Mouse (Mus musculus) hindbrain, postnatal 0 days (tissue): Measurements from ENCODE around the gene Sema3d. TPM values are rescaled to one million over a fixed set of nuclear protein-coding genes. Genes with fewer than 3 reads are reported as not detected.

ENCODE experiments used
- ATAC-seq: fragments of 200-750 bp; cut with Nextera tagmentation; 2 replicates; pipeline ENCODE4 v1.8.0; 2017; ENCODE audit warnings: mild to moderate bottlenecking, moderate TSS enrichment, moderate library complexity
- DNase-seq: peaks from one replicate; pipeline ENCODE4 v3.0.0-alpha.2; 2015; ENCODE audit warnings: low spot score
- H3K27ac ChIP-seq: fragments of 300-500 bp; sonication (generic); 2 replicates; pipeline ENCODE4 v1.5.1; 2014; ENCODE audit warnings: mild to moderate bottlenecking
- H3K27me3 ChIP-seq: fragments of 300-500 bp; sonication (generic); 2 replicates; pipeline ENCODE4 v1.6.1; 2014; ENCODE audit warnings: low read length, mixed read lengths; ENCODE audit not compliant: insufficient read depth
- H3K36me3 ChIP-seq: fragments of 300-500 bp; sonication (generic); 2 replicates; pipeline ENCODE4 v1.6.1; 2014; ENCODE audit warnings: low read length, mixed read lengths; ENCODE audit not compliant: insufficient read depth
- H3K4me1 ChIP-seq: fragments of 300-500 bp; sonication (generic); 2 replicates; pipeline ENCODE4 v1.6.1; 2014; ENCODE audit warnings: antibody characterized with exemption, low read length, mixed read lengths; ENCODE audit not compliant: insufficient read depth
- H3K4me2 ChIP-seq: fragments of 300-500 bp; sonication (generic); 2 replicates; pipeline ENCODE4 v1.6.1; 2014; ENCODE audit warnings: low read depth, mild to moderate bottlenecking, low read length, moderate library complexity, mixed read lengths
- H3K4me3 ChIP-seq: fragments of 300-500 bp; sonication (generic); 2 replicates; pipeline ENCODE4 v1.5.1; 2014; ENCODE audit warnings: low read length
- H3K9ac ChIP-seq: fragments of 300-500 bp; sonication (generic); replicated peaks from 2 replicates; pipeline ENCODE4 v1.6.1; 2014; ENCODE audit warnings: mild to moderate bottlenecking, low read length, moderate library complexity, mixed read lengths
- H3K9me3 ChIP-seq: fragments of 300-500 bp; sonication (generic); 2 replicates; pipeline ENCODE4 v1.6.1; 2016; ENCODE audit warnings: low read length, mixed read lengths
- CTCF ChIP-seq: IDR thresholded peaks from 2 replicates; pipeline ENCODE4 v1.5.1; 2016; ENCODE audit warnings: antibody characterized with exemption, control low read depth, low read depth
- whole genome bisulfite sequencing: fragments of 180-500 bp; shearing (Covaris S2); extraction: QIAGEN DNeasy Blood & Tissue Kit; methylation state at CpG from one replicate; pipeline ENCODE4 v1.1.7; 2014; 5-methylcytosine and 5-hydroxymethylcytosine counted together
- polyA plus RNA-seq: library from polyadenylated mRNA; unstranded; fragments of >200 nt; fragmentation: Nextera tagmentation; extraction: Ambion mirVana; gene quantifications from 2 replicates; pipeline ENCODE4 v1.2.1, GENCODE M21; 2015
- total RNA-seq: library from RNA; depleted of rRNA; stranded (reverse); fragments of >200 nt; gene quantifications from 2 replicates; pipeline ENCODE4 v1.2.3, GENCODE M21; 2014

Gene Sema3d
- total and polyA plus RNA-seq, 2 experiments from 2014 or later, result 2.7 to 3.3 TPM

- Histone ChIP-seq H3K4me1 (no peaks in the 10 kb centered on the region), H3K27me3 (no peaks in the 10 kb centered on the region), H3K27ac (no peak overlapping the region), H3K9ac (no peak overlapping the region), H3K4me2 (no peak overlapping the region), H3K36me3 (no peaks in the 10 kb centered on the region), H3K4me3 (no peak overlapping the region), H3K9me3 (no peaks in the 10 kb centered on the region)
- WGBS, result 84% methylated on average over 11 of the region's 11 CpGs
- no peak for ATAC-seq
- no peak for TF ChIP-seq CTCF
- DNase-seq, result no peak
These were observed 179.9 kb downstream of the Sema3d start for GRCm38 (mm10) chr5:12563132-12563531.

- Histone ChIP-seq H3K36me3 (no peaks in the 10 kb centered on the region), H3K27ac (no peak overlapping the region), H3K9me3 (no peaks in the 10 kb centered on the region), H3K4me2 (no peak overlapping the region), H3K9ac (no peak overlapping the region), H3K4me3 (no peak overlapping the region), H3K27me3 (no peaks in the 10 kb centered on the region), H3K4me1 (no peaks in the 10 kb centered on the region)
- WGBS, result 45% methylated on average over 2 of the region's 2 CpGs
- DNase-seq (peak; percentile 67), ATAC-seq (peak; percentile 89)
- peak; percentile 76 for TF ChIP-seq CTCF
These were observed 181.5 kb downstream of the Sema3d start for GRCm38 (mm10) chr5:12564602-12565220.

GRCm38 (mm10) chr5:12566568-12566967, 183.4 kb downstream of the Sema3d start:
- no peak for ATAC-seq
- no peak overlapping the region for H3K4me2 ChIP-seq
- no peaks in the 10 kb centered on the region for H3K36me3 ChIP-seq
- no peak for TF ChIP-seq CTCF
- 74% methylated on average over 1 of the region's 1 CpGs for WGBS
- no peaks in the 10 kb centered on the region for H3K9me3 ChIP-seq
- H3K27me3 ChIP-seq, result no peaks in the 10 kb centered on the region
- H3K9ac ChIP-seq, result no peak overlapping the region
- no peak overlapping the region for H3K27ac ChIP-seq
- no peak for DNase-seq
- no peaks in the 10 kb centered on the region for H3K4me1 ChIP-seq
- no peak overlapping the region for H3K4me3 ChIP-seq

DNA sequence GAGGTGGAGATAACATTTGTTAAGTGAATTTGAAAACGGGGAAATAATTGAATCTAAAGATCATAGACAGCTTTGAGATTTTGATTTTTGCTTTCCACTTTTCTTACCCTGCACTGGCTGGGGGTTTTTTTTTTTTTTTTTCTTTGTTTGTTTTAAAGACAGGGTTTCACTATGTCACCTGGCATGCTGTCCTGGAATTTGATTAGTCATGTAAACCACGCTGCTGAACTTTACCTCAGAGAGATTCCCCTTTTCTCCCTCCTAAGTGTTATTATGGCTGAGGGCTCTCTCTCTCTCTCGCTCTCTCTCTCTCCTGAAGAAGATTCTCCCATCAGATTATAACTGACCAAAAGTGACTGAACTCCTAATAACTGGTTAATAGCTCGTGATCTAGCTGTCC, 191.4 kb downstream of the Sema3d start:
- no peak for DNase-seq
- Histone ChIP-seq H3K4me1 (no peaks in the 10 kb centered on the region), H3K4me2 (no peak overlapping the region), H3K27ac (no peak overlapping the region), H3K36me3 (no peaks in the 10 kb centered on the region), H3K4me3 (no peak overlapping the region), H3K9me3 (no peaks in the 10 kb centered on the region), H3K27me3 (no peaks in the 10 kb centered on the region), H3K9ac (no peak overlapping the region)
- no peak for ATAC-seq
- TF ChIP-seq CTCF, result no peak
- WGBS, result 77% methylated on average over 4 of the region's 4 CpGs

GRCm38 (mm10) chr5:12575262-12575661, 192.1 kb downstream of the Sema3d start:
- DNase-seq (no peak), ATAC-seq (no peak)
- H3K27ac ChIP-seq, result no peak overlapping the region
- no peaks in the 10 kb centered on the region for H3K27me3 ChIP-seq
- H3K36me3 ChIP-seq, result no peaks in the 10 kb centered on the region
- no peaks in the 10 kb centered on the region for H3K4me1 ChIP-seq
- H3K9ac ChIP-seq, result no peak overlapping the region
- H3K4me2 ChIP-seq, result no peak overlapping the region
- no peak overlapping the region for H3K4me3 ChIP-seq
- TF ChIP-seq CTCF, result no peak
- 85% methylated on average over 1 of the region's 1 CpGs for WGBS
- H3K9me3 ChIP-seq, result no peaks in the 10 kb centered on the region

GRCm38 (mm10) chr5:12579752-12580151, 196.6 kb downstream of the Sema3d start:
- Histone ChIP-seq H3K27ac (no peak overlapping the region), H3K9ac (no peak overlapping the region), H3K27me3 (no peaks in the 10 kb centered on the region), H3K36me3 (no peaks in the 10 kb centered on the region), H3K9me3 (no peaks in the 10 kb centered on the region), H3K4me3 (no peak overlapping the region), H3K4me2 (no peak overlapping the region), H3K4me1 (no peaks in the 10 kb centered on the region)
- no peak for DNase-seq
- no peak for ATAC-seq
- no peak for TF ChIP-seq CTCF
- WGBS, result 66% methylated on average over 4 of the region's 4 CpGs

GRCm38 (mm10) chr5:12582540-12582939, 199.4 kb downstream of the Sema3d start:
- Histone ChIP-seq H3K4me3 (no peak overlapping the region), H3K27me3 (no peaks in the 10 kb centered on the region), H3K27ac (no peak overlapping the region), H3K9me3 (no peaks in the 10 kb centered on the region), H3K9ac (no peak overlapping the region), H3K36me3 (no peaks in the 10 kb centered on the region), H3K4me1 (no peaks in the 10 kb centered on the region), H3K4me2 (no peak overlapping the region)
- ATAC-seq (no peak), DNase-seq (no peak)
- WGBS, result 94% methylated on average over 1 of the region's 1 CpGs
- no peak for TF ChIP-seq CTCF
